Mouse (Mus musculus) limb, embryonic 11.5 days (tissue): ENCODE results near the gene Tlx3. TPM values are rescaled to one million over a fixed set of nuclear protein-coding genes. Genes with fewer than 3 reads are reported as not detected.
A peak's percentile ranks its signal among the peaks of the same experiment; 100 is the strongest.

Source experiments
- ATAC-seq: fragments of 200-750 bp; cut with Nextera tagmentation; 2 replicates; pipeline ENCODE4 v1.8.0; 2017; ENCODE audit warnings: low read depth; ENCODE audit not compliant: insufficient number of reproducible peaks, low FRiP score, low TSS enrichment
- DNase-seq: peaks from one replicate; pipeline ENCODE4 v3.0.0-alpha.2; 2015; ENCODE audit warnings: low spot score
- H3K27ac ChIP-seq: fragments of 300-500 bp; sonication (generic); replicated peaks from 2 replicates; pipeline ENCODE4 v1.5.1; 2014; ENCODE audit warnings: low read depth, mild to moderate bottlenecking, low read length
- H3K27me3 ChIP-seq: fragments of 300-500 bp; sonication (generic); 2 replicates; pipeline ENCODE4 v1.6.1; 2014; ENCODE audit warnings: mild to moderate bottlenecking, low read length, mixed read lengths; ENCODE audit not compliant: control insufficient read depth, insufficient read depth
- H3K36me3 ChIP-seq: fragments of 300-500 bp; sonication (generic); 2 replicates; pipeline ENCODE4 v1.6.1; 2014; ENCODE audit warnings: mild to moderate bottlenecking, low read length, moderate library complexity, mixed read lengths; ENCODE audit not compliant: control insufficient read depth, insufficient read depth
- H3K4me1 ChIP-seq: fragments of 300-500 bp; sonication (generic); 2 replicates; pipeline ENCODE4 v1.6.1; 2014; ENCODE audit warnings: low read length, mixed read lengths; ENCODE audit not compliant: control insufficient read depth, insufficient read depth
- H3K4me2 ChIP-seq: fragments of 300-500 bp; sonication (generic); 2 replicates; pipeline ENCODE4 v1.6.1; 2014; ENCODE audit warnings: low read depth, mild to moderate bottlenecking, moderate library complexity; ENCODE audit not compliant: severe bottlenecking
- H3K4me3 ChIP-seq: fragments of 300-500 bp; sonication (generic); 2 replicates; pipeline ENCODE4 v1.5.1; 2014; ENCODE audit warnings: low read depth, low read length
- H3K9ac ChIP-seq: fragments of 300-500 bp; sonication (generic); 2 replicates; pipeline ENCODE4 v1.6.1; 2014; ENCODE audit warnings: mild to moderate bottlenecking, low read length
- H3K9me3 ChIP-seq: fragments of 300-500 bp; sonication (generic); 2 replicates; pipeline ENCODE4 v1.6.1; 2016; ENCODE audit warnings: low read length; ENCODE audit not compliant: control insufficient read depth
- WGBS: fragments of 180-500 bp; shearing (Covaris S2); extraction: QIAGEN DNeasy Blood & Tissue Kit; methylation state at CpG from one replicate; pipeline ENCODE4 v1.1.7; 2014; 5-methylcytosine and 5-hydroxymethylcytosine counted together
- polyA plus RNA-seq: library from polyadenylated mRNA; unstranded; fragments of >200 nt; fragmentation: Nextera tagmentation; extraction: Ambion mirVana; gene quantifications from 2 replicates; pipeline ENCODE4 v1.2.1, GENCODE M21; 2014

Gene Tlx3
- polyA plus RNA-seq: not detected in 2 replicates

DNA sequence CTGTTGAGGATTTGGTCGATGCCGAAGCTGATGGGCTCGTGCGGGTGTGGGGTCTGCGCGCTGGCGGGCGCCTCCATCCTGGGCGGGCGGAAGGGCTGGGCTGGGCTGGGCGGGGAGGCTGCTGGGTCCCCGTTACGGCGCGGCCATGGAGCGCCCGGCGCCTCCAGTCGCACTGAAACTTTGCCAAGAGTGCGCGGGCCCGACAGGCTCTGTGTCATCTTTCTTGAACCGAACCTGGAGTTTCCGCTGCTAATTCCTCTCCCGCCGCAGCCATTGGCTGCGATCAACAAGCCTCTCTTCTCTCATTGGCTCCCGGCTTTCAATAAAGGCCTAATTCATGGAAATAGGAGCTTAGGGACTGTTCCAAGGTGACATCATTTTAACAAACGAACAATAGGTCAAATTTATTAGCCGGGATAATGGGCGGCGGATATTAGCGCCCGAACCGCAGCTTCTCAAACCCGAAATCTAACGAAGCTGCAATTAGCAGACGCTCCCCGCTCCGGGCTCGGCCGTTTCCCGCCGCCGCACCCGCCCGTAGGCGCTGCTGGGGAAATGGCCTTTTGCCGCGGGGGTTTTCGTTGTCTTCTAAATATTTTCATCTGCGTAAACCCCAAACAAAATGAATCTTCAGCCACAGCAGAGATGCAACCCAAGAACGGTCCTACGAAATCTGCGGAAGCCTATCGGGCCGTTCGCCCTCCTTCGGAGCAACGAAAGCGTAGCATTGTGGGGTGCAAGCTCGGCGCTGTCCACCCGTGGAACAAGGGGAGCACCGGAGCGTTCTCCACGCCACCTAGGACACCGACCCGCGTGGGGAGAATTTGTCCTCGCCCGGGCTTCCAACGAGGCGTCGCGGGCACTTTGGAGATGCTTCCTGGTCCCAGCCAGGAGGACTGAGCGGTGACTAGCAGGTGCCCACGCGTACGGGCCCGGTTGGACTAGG, at the start of gene Tlx3:
TSS of gene Tlx3 (minus strand) at position 207 of the 946 bp plus-strand sequence.
- DNase-seq (peak; percentile 71), ATAC-seq (no peak)
- peaks cover 83% of the 10 kb centered on the region for H3K27me3 ChIP-seq
- no peak within 1 kb of the TSS for H3K27ac ChIP-seq
- no peaks in the 10 kb centered on the region for H3K36me3 ChIP-seq
- peaks cover 19% of the 10 kb centered on the region for H3K4me1 ChIP-seq
- peak within 1 kb of the TSS; percentile 22 for H3K4me3 ChIP-seq
- H3K9me3 ChIP-seq: no peaks in the 10 kb centered on the region
- WGBS: under 1% methylated on average over 76 of the region's 81 CpGs
- H3K4me2 ChIP-seq: peak within 1 kb of the TSS; percentile 37
- H3K9ac ChIP-seq: no peak within 1 kb of the TSS

DNA sequence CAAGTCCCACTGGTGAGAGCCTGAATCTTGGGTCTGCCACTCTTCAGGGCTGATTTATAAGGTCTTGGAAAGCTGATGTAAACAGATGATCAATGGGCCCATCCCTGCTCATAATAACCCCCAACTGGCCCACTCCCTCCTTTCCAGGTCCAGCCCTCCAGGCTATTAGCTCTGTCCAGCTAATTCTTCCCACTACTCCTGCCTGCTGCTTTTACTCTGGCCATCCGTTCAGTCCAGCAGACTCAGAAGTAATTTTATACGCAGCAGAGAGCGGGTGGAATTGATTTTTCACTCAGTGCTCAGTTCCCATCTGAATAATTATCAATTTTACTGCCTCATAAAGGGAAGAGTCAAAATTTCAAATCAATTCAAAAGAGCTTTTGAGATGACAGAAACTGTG, 36.9 kb upstream of the Tlx3 start:
- DNase-seq (no peak), ATAC-seq (no peak)
- Histone ChIP-seq H3K27me3 (no peaks in the 10 kb centered on the region), H3K4me1 (no peaks in the 10 kb centered on the region), H3K4me3 (no peak overlapping the region), H3K4me2 (no peak overlapping the region), H3K36me3 (no peaks in the 10 kb centered on the region), H3K9ac (no peak overlapping the region), H3K9me3 (no peaks in the 10 kb centered on the region), H3K27ac (no peak overlapping the region)
- WGBS: 57% methylated on average over 3 of the region's 3 CpGs

- Histone ChIP-seq H3K4me2 (no peak overlapping the region), H3K4me3 (no peak overlapping the region), H3K9me3 (no peaks in the 10 kb centered on the region), H3K27ac (no peak overlapping the region), H3K27me3 (no peaks in the 10 kb centered on the region), H3K36me3 (no peaks in the 10 kb centered on the region), H3K9ac (no peak overlapping the region), H3K4me1 (no peaks in the 10 kb centered on the region)
- ATAC-seq: no peak
- WGBS: 67% methylated on average over 3 of the region's 3 CpGs
- no peak for DNase-seq
Observed at GRCm38 (mm10) chr11:33234134-33234533, 30.7 kb upstream of the Tlx3 start.

GRCm38 (mm10) chr11:33232056-33232455, 28.7 kb upstream of the Tlx3 start:
- Histone ChIP-seq H3K4me3 (no peak overlapping the region), H3K9me3 (no peaks in the 10 kb centered on the region), H3K27ac (no peak overlapping the region), H3K9ac (no peak overlapping the region), H3K4me1 (no peaks in the 10 kb centered on the region), H3K27me3 (no peaks in the 10 kb centered on the region), H3K36me3 (no peaks in the 10 kb centered on the region), H3K4me2 (no peak overlapping the region)
- DNase-seq (no peak), ATAC-seq (no peak)
- WGBS: 80% methylated on average over 5 of the region's 5 CpGs

- Histone ChIP-seq H3K9ac (no peak overlapping the region), H3K9me3 (no peaks in the 10 kb centered on the region), H3K4me2 (no peak overlapping the region), H3K4me1 (no peaks in the 10 kb centered on the region), H3K36me3 (no peaks in the 10 kb centered on the region), H3K27me3 (no peaks in the 10 kb centered on the region), H3K4me3 (no peak overlapping the region), H3K27ac (no peak overlapping the region)
- no peak for DNase-seq
- 96% methylated on average over 2 of the region's 2 CpGs for WGBS
- no peak for ATAC-seq
Observed at GRCm38 (mm10) chr11:33228186-33228585, 24.8 kb upstream of the Tlx3 start.

- no peak for ATAC-seq
- 80% methylated on average over 8 of the region's 8 CpGs for WGBS
Observed at GRCm38 (mm10) chr11:33226516-33226915, 23.1 kb upstream of the Tlx3 start.

GRCm38 (mm10) chr11:33221566-33222365, 18.4 kb upstream of the Tlx3 start:
- H3K4me3 ChIP-seq: no peak overlapping the region
- WGBS: 77% methylated on average over 11 of the region's 11 CpGs
- ATAC-seq (no peak), DNase-seq (no peak)
- H3K4me2 ChIP-seq: no peak overlapping the region
- no peaks in the 10 kb centered on the region for H3K9me3 ChIP-seq
- no peaks in the 10 kb centered on the region for H3K27me3 ChIP-seq
- H3K36me3 ChIP-seq: no peaks in the 10 kb centered on the region
- no peak overlapping the region for H3K9ac ChIP-seq
- no peak overlapping the region for H3K27ac ChIP-seq
- no peaks in the 10 kb centered on the region for H3K4me1 ChIP-seq

More at GRCm38 (mm10) chr11:33226516-33226915, 23.1 kb upstream of the Tlx3 start:
- no peak for DNase-seq
- Histone ChIP-seq H3K4me3 (no peak overlapping the region), H3K9ac (no peak overlapping the region), H3K36me3 (no peaks in the 10 kb centered on the region), H3K27me3 (no peaks in the 10 kb centered on the region), H3K4me2 (no peak overlapping the region), H3K4me1 (no peaks in the 10 kb centered on the region), H3K27ac (no peak overlapping the region), H3K9me3 (no peaks in the 10 kb centered on the region)

- H3K4me3 ChIP-seq: no peak overlapping the region
- 85% methylated on average over 7 of the region's 7 CpGs for WGBS
- H3K9ac ChIP-seq: no peak overlapping the region
- no peaks in the 10 kb centered on the region for H3K9me3 ChIP-seq
- no peak overlapping the region for H3K27ac ChIP-seq
- DNase-seq (no peak), ATAC-seq (no peak)
- H3K27me3 ChIP-seq: no peaks in the 10 kb centered on the region
- H3K4me1 ChIP-seq: no peaks in the 10 kb centered on the region
- no peak overlapping the region for H3K4me2 ChIP-seq
- no peaks in the 10 kb centered on the region for H3K36me3 ChIP-seq
Observed at GRCm38 (mm10) chr11:33220763-33221162, 17.4 kb upstream of the Tlx3 start.
